Mouse (Mus musculus) yolk sac, embryonic 10.5 days (tissue): ENCODE results near the gene Ms4a4d.

Source experiments
- DNase-seq: peaks from one replicate; pipeline ENCODE4 v3.0.0-alpha.2; 2017; ENCODE audit warnings: low spot score

Gene Ms4a4d

GRCm38 (mm10) chr19:11574965-11575364 is 38.4 kb downstream of the Ms4a4d start:
- no peak for DNase-seq

GRCm38 (mm10) chr19:11589205-11589604 is 52.6 kb downstream of the Ms4a4d start:
- DNase-seq, result no peak

- no peak for DNase-seq
Observed at GRCm38 (mm10) chr19:11589891-11590449, 53.4 kb downstream of the Ms4a4d start.

GRCm38 (mm10) chr19:11601349-11601748 is 64.7 kb downstream of the Ms4a4d start:
- no peak for DNase-seq

- DNase-seq, result no peak
Observed at GRCm38 (mm10) chr19:11602026-11602425, 65.4 kb downstream of the Ms4a4d start.

- DNase-seq, result no peak
Observed at GRCm38 (mm10) chr19:11604603-11605002, 68.0 kb downstream of the Ms4a4d start, which contains the start of gene Ms4a6d. Gene Ms4a6d, minus strand, starts transcription at chr19:11604849.
